Mouse (Mus musculus) adrenal gland, adult 8-10 months (tissue): ENCODE results near the gene Gcfc2. TPM values are rescaled to one million over a fixed set of nuclear protein-coding genes. Genes with fewer than 3 reads are reported as not detected.

Experiments used
- DNase-seq: peaks from one replicate; pipeline ENCODE4 v3.0.0; 2022
- total RNA-seq, 4 experiments: library from RNA; stranded (reverse); gene quantifications; 2 replicates each; pipeline ENCODE4 v1.2.4; 2022

Gene Gcfc2
- 10 to 100 TPM in 2 of 4 experiments, 1 to 10 TPM in 2; 6.5 to 22.9 (median 14.0) TPM for total RNA-seq

- peak; percentile 90 for DNase-seq
Measured at GRCm38 (mm10) chr6:81923523-81924142, at the start of gene Gcfc2. TSS of gene Gcfc2 (plus strand) at chr6:81923669.

DNA sequence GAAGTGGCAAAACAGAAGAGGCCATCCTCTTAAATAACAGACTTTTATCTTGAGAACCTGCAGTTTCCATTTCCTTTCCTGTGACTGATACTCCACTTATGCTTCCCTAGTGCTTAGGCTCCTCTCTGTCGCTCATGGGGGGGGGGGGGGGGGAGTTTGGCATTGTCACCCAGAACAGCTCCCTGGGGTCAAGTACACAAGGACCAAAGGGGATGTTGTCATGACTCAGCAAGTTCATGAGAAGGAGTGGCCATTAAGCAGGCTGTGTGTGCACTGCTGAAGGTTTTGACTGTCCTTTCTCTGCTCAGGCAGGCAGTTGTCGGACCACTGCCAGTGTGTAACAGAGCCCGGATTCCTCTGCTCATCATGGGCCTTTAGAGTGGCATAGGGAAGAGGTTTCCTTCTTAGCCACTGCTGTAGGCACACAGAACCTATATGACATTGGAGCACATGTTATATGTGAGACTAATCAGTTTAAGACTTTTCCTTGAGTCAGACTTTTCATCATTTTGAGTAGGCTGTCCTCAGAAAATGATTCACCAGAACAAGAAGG is 27.7 kb upstream of the Gcfc2 start:
- DNase-seq: peak; percentile 9

DNA sequence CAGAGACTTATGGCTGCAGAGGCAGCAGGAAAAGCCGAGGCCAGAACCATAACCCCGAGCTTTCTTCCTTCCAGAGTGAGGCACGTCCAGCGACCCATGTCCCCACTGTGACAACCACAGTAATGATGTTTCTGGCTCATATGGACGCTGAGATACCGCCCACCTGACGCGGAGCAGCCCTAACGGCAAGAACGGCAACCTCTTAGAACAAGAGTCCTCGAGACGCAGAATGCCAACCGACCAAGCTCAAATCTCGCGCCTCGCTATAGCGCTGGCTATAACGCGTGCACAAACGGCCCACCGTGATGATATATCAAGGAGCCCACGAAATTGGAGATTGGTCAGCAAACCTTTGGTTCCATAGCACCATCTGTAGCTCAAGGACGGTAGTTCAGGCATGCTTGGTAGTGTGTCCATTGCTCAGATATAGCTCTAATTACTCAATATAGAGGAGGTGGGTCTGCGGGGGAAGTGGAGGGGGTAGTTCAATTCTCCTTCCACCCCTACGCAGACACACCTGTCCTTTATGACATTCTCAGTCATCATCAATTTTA is 13.1 kb upstream of the Gcfc2 start:
- no peak for DNase-seq

GRCm38 (mm10) chr6:81911244-81911643 is 12.2 kb upstream of the Gcfc2 start:
- DNase-seq: no peak

DNA sequence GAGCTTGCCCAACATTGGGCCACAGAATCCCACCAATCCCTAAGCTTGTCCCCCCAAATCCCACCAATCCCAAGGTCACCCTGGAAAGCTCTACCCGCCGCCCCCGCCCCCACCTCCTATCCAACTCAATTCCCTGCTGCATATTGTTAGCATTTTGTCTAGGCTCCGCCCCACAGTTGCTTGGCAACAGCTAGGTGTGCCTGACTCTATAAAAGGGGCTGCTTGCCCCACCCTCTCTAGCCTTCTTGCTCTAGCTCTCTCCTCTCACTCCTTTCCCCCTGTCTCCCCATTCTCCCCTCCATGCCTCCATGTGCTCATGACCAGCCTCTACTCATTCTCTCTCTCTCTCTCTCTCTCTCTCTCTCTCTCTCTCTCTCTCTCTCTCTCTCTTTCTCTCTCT is 11.8 kb upstream of the Gcfc2 start:
- no peak for DNase-seq

DNA sequence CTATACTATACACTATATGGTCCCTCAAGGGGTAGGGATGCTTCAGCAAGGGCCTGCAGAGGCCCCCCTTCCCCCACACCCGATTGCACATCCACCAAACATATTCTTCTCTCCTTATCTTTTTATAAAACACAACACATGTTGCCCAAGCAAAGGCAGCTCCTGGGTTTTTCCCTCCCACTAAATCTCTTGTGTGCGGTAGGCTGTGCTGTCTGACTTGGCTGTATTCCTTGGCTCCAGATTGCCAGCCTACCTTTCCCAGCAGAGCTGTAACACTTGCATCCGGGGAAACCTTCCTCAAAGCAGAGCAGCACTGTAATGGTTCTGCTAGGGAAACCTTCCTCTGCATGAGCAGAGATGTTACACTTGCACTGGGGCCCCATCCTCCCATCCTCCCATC is 11.3 kb upstream of the Gcfc2 start:
- DNase-seq: no peak

GRCm38 (mm10) chr6:81924304-81924703 is 835 bp downstream of the Gcfc2 start:
- DNase-seq: no peak

- DNase-seq: no peak
Measured at GRCm38 (mm10) chr6:81929402-81929801, 5.9 kb downstream of the Gcfc2 start.

DNA sequence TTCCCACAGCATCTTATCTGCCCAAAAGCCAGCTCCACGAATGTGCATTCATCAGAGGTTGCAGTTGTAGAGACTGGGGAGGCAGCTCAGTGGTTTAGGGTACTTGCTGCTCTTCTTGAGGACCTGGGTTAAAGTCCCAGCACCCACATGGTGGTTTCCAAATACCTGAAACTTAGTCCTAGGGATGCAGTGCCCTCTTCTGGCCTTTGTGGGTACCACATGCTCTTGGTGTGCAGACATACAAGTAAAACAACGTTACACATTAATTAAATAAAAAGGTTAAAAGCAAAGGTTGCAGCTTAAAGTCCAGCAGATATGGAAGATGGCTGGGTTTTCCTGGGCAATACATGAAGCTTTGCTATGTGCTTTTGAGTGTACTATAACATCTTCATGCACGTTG is 9.8 kb downstream of the Gcfc2 start:
- no peak for DNase-seq

DNA sequence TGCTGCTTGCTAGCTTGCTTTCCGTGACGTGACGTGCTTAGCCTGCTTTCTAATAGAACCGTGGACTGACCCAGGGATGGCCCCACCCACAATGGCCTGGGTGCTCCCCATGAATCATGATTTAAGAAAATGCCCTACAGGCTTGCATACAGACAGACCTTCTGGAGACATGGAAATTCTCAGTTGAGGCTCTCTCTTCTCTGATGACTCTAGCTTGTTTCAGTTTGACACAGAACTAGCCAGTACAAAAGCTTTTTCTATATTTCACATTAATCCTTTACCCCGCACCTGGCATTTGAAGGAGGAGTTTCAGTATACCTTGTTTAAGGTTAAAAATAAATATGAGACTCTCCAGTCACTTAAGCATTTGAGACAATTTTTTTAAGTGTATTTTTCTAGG is 18.2 kb downstream of the Gcfc2 start:
- DNase-seq: no peak

DNA sequence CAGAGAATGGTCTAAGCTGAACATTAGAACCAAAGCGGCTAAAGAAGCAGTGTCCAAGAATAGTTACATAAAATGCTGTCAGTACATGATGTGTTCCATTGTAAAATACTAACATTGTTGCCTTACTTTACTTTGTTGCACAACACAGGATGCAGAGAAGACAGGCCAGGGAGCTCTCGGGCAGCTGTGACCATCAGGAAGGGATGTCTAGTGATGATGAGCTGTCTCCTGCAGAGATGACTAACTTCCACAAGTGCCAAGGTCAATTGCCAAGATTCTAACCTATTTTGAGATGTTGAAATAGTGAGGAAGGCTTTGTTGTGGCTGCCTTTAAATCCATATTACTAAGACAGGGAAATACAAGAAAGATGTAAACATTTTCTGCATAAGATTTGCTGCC is 19.8 kb downstream of the Gcfc2 start:
- peak; percentile 37 for DNase-seq

- no peak for DNase-seq
Measured at GRCm38 (mm10) chr6:81944432-81944831, 21.0 kb downstream of the Gcfc2 start.

DNA sequence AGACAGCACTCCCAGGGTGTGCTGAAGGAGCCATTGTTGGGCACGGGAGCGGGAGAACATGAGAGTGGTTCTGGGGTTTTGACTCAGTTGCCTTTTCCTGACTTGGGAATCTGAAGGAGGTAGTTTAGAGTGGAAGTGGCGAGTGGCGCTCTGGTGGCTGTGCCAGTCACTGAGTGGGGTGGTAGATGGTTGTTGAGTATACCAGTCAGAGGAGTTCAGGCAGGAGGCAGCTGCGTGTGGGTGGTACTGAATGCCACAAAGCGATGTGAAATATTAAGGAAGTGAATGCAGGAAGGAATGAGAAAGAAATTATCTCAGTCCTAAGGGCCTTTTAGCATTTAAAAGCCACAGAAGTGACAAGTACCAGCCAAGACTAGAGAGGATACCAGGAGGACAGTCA is 23.4 kb downstream of the Gcfc2 start:
- no peak for DNase-seq

DNA sequence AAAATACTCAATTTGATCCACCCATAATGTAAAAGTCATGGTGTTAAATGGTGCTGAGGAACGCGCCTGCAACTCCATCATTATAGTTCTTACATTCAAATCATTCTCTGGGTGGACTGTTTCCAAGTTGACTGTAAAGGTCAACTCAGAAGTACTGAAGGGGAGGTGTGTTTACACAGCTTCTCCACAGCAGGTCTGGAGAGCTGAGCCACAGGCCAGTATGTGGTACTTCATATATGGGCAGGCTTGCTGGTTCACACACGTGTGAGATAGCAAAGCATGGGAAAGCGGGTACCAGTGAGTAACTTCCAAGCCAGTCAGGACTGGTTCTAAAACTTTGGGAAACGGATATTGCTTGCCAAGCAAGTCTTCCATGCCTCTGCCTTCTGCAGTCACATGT is 31.7 kb downstream of the Gcfc2 start:
- DNase-seq: no peak

DNA sequence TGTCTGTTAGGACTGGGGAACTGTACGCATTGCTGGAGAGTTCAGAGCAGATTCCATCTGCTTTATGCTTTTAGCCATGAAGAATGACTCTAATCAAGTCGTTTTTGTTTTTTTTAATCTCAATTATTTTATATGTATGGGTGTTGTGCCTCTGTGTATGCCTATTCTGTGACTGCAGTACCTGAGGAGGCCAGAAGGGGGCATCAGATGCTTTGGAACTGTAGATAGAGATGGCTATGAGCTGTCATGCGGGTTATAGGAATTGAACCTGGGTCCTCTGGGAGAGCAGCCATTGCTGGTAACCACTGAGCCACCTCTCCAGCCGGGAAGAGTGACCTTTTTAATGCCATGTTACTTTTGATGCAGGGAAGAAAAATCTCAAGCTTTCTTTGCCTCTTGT is 32.9 kb downstream of the Gcfc2 start:
- no peak for DNase-seq

GRCm38 (mm10) chr6:81957992-81958391 is 34.5 kb downstream of the Gcfc2 start:
- DNase-seq: no peak

- no peak for DNase-seq
Measured at GRCm38 (mm10) chr6:81959866-81960265, 36.4 kb downstream of the Gcfc2 start.

GRCm38 (mm10) chr6:81960284-81960683 is 36.8 kb downstream of the Gcfc2 start:
- DNase-seq: no peak

DNA sequence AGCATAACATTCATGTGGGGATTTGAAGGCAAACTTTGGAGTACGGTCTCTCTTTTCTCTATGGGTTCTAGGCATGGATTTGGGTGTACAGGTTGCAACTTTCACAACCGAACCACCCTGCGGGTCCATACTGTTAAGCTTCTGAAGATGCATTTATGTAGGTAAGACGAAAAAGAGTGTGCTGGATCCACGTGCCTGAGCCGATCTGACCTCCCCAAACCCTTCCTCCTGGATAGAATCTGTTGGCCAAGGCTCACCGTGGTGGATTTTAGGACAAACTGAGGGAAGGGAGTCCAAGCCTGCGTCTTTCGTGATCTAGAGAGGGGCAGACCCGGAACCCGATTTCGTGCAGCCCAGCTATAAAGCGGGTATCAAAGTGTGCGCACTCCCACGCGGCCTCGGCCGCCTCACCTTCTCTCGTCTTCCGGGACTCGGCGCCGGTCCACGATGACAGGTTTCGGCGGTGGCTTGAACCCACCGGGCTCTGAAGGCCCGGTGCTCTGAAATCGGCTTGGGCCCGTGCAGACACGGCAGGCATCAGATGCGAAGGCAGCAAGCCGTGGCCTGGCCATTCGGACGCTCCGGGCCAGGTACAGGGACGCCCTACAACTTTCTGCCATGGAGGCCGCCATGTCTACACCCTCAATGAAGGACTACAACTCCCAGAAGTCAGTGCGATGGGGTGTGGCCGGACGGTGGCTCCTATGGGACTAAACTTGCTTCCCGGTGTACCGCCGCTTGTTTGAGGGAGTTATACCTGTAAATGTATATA is 42.0 kb downstream of the Gcfc2 start, which contains the start of gene Mrpl19:
Gene Mrpl19 (minus strand): TSS at position 663 of the 772 bp plus-strand sequence.
- DNase-seq: peak; percentile 89

- no peak for DNase-seq
Measured at GRCm38 (mm10) chr6:81966068-81966544, 42.6 kb downstream of the Gcfc2 start.

DNA sequence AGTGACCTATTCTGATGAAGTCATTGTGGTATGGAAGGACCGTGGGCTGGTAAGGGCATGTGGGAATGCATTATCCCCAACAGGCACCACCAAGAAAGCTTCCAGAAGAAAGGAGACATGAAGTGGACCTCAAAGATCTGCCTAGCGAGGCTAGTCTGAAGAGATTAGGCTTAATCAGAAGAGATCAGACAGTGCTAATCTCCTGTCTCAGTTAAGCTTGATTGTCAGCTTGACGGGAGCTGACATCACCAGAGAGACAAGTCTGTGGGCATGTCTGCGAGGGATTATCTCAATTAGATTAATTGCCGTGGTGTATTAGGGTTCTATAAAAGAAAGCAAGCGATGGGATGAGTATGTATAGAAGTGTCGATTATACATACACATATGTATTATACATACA is 47.7 kb downstream of the Gcfc2 start:
- DNase-seq: no peak

DNA sequence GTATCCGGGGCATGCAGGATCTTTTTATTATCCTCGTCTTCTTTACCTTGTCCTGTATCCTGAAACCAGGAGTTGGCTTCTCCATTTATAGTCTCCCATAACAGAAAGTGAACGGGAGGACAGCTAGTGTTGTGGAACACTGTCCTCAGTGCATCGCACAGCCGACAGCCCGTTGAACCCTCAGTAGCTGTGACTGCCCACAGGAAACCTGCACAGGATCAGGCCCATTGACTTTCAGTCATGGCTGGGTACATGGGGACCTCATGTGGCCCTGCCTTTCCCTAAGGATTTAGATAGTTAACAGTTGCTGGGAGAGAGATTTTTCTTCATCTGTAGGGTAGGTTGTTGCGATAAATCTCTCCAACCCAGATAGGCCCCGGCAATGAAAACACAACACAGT is 49.1 kb downstream of the Gcfc2 start:
- no peak for DNase-seq

- DNase-seq: peak; percentile 45
Measured at GRCm38 (mm10) chr6:81975971-81976621, 52.6 kb downstream of the Gcfc2 start.
